Mouse (Mus musculus): Measurements from ENCODE around the gene Cbx6.

Cbx6 gene

DNA sequence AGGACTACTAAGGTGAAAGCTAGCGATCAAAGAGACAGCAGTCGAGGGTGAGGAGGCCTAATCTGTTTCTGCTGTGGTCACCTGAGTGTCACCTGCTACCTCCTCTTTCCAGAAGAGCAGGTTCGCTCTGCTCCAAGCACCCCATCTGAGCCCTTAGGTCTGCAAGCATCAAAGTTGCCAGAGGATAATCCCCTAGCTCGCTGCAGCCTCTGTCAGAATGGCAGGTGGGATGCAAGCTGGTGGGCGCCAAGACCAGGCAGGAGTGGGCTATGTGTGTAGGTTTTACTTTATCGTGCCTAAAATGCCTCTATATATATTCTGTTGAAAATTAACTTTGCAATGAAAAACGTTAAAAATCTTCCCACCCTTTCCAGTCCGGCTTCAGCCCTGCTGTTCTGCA, 29.2 kb downstream of the Cbx6 start:
- in situ Hi-C loops (cut with MboI; ENCODE audit: unreplicated experiment in 2 of 2) = no loop called here

DNA sequence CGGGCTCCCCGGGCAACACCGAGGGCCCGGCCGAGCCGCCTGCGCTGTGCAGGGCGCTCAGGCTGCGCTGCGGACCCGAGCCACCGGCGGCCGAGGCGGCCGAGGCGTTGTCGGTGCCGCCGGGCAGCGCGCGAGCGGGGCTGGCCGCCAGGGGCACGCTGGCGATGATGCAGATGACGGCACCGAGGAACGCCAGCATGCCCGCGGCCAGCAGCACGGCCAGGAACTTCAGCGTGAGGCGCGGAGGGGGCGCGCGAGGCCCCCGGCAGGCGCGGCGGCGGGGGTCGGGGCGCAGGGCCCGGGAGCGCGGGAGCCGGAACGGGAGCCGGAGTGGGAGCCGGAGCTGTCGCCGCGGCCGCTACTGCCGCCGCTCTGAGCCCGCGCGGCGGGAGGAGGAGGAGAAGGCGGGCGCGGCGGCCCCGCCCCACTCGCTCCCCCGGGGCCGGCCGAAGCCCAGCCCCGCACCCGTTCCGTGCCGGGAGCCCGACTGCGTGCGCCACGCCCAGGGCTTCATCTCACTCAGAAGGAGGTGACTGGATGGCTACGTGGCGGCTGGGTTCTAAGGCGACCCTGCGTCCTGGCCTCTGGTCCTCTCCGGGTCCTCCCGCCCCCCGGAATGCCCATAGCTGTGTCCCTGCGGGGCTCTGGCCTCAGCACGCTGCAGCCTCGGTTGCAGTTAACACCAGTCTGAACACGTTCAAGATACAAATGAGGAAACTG, 30.0 kb downstream of the Cbx6 start, which contains the start of gene Nptxr:
Nptxr (minus strand) TSS at position 415 of the 720 bp plus-strand sequence.
- in situ Hi-C loops (cut with MboI; ENCODE audit: unreplicated experiment in 2 of 2) = no loop called here

GRCm38 (mm10) chr15:79803533-79804351, 30.7 kb downstream of the Cbx6 start:
- in situ Hi-C loops (cut with MboI; ENCODE audit: unreplicated experiment in 2 of 2) = no loop called here

GRCm38 (mm10) chr15:79802304-79802703, 32.2 kb downstream of the Cbx6 start:
- in situ Hi-C loops (cut with MboI; ENCODE audit: unreplicated experiment in 2 of 2) = no loop called here

DNA sequence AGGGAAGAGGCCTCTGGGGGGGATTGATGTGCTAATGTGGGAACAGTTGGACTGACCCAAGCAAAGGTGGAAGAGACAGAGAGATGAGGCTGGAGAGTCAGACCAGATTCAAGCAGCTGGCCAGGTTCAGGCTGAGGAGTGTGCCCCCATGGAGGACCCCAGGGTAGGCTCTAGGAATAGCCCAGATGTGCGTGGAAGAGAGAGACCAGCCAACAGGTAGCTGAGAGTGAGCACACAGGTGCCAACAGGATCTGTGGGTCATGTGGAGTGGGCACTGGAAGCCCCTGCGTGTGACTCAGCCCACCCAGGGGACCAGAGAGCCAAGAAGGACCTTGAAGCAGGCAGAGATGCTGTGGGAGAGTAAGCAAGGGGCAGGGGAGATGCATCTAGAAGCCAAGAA, 32.8 kb downstream of the Cbx6 start:
- in situ Hi-C loops (cut with MboI; ENCODE audit: unreplicated experiment in 2 of 2) = no loop called here

DNA sequence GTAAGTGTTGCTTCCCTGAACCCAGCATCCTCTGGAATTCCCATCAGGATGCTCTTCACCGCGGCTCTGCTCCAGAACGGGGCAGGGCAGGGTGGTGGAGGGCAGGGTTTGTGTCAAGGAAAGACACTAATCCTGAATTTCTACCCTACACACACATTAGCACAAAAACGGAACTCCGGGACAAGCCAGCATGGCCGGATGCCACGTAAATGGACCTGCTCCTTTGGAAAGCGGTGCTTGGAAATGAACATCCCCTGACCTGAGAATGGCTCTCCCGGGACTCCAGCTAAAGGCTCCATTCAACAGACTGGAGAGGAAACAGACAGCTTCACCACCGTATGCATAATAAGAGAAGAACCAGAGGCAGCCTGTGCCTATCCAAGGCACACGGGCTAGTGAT, 33.8 kb downstream of the Cbx6 start:
- in situ Hi-C loops (cut with MboI; ENCODE audit: unreplicated experiment in 2 of 2) = no loop called here

DNA sequence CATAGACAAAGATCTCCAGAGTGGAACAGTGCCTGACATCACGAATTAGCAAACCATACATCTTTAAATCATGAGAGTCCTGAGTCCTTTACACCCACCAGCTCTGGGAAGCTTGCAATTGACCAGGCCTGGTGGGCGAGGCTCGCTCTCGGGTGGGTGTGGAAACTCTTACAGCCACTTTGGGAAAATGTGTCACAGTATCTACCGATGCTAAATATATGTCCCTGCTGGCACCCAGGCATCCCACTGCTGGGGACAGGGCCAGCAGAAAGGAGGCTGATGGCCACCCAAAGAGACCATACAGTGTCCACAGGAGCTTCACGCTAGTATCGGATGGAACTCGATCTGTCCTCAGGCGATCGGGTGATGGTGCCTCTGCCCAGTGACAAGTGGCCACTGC, 35.9 kb downstream of the Cbx6 start:
- in situ Hi-C loops (cut with MboI; ENCODE audit: unreplicated experiment in 2 of 2) = loop anchor here in 1 of 2 experiments (25.0 kb wide), 1 partner anchor 614 kb away; no protein-coding TSS in a partner anchor

GRCm38 (mm10) chr15:79797680-79798079, 36.8 kb downstream of the Cbx6 start:
- in situ Hi-C loops (cut with MboI; ENCODE audit: unreplicated experiment in 2 of 2) = loop anchor here in 1 of 2 experiments (25.0 kb wide), 1 partner anchor 615 kb away; no protein-coding TSS in a partner anchor

DNA sequence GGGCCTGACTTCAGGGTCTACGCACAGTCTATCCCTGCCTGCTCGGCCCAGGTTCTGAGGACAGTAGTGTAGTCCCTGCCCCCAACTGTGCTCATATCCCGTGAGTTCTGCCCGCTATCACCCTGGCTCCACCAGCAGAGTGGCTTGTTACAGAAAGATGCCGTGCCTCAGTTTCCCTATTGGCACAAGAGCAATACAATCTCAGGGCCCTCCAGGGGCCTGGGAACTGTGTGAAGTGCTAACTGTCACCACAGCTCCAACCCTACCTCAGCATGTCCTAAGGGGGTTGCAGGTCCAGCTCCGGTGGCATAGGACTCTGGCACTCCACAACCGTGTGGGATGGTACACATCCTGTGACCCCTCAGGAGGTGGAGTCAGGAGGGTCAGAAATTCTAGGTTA, 37.4 kb downstream of the Cbx6 start:
- in situ Hi-C loops (cut with MboI; ENCODE audit: unreplicated experiment in 2 of 2) = loop anchor here in 1 of 2 experiments (25.0 kb wide), 1 partner anchor 615 kb away; no protein-coding TSS in a partner anchor

GRCm38 (mm10) chr15:79796256-79796655, 38.2 kb downstream of the Cbx6 start:
- in situ Hi-C loops (cut with MboI; ENCODE audit: unreplicated experiment in 2 of 2) = loop anchor here in 1 of 2 experiments (25.0 kb wide), 1 partner anchor 616 kb away; no protein-coding TSS in a partner anchor

GRCm38 (mm10) chr15:79794173-79794572, 40.3 kb downstream of the Cbx6 start:
- in situ Hi-C loops (cut with MboI; ENCODE audit: unreplicated experiment in 2 of 2) = loop anchor here in 1 of 2 experiments (25.0 kb wide), 1 partner anchor 618 kb away; no protein-coding TSS in a partner anchor

DNA sequence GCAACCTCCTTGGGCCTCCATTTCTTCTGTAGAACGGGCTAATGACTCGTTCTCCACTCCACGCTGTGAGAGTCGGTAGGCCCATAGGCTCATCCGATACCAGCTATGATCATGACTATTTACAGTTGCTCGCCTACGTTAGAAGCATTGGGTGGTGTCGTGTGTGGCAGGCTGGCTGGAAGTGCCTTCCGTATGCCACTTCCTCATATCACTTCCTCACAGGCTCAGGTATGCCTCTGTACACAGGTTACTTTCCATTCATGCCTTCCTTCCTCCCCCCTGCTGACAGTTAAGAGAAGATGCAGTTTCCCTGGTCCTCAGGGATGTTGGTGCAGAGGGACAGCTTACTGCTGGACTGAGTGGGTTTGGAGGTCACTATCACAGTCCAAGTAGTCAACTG, 41.4 kb downstream of the Cbx6 start:
- in situ Hi-C loops (cut with MboI; ENCODE audit: unreplicated experiment in 2 of 2) = loop anchor here in 1 of 2 experiments (25.0 kb wide), 1 partner anchor 619 kb away; no protein-coding TSS in a partner anchor

- in situ Hi-C loops (cut with MboI; ENCODE audit: unreplicated experiment in 2 of 2) = loop anchor here in 1 of 2 experiments (25.0 kb wide), 1 partner anchor 620 kb away; no protein-coding TSS in a partner anchor
Measured at GRCm38 (mm10) chr15:79792455-79792854, 42.0 kb downstream of the Cbx6 start.

GRCm38 (mm10) chr15:79791502-79791901, 43.0 kb downstream of the Cbx6 start:
- in situ Hi-C loops (cut with MboI; ENCODE audit: unreplicated experiment in 2 of 2) = loop anchor here in 1 of 2 experiments (25.0 kb wide), 1 partner anchor 621 kb away; no protein-coding TSS in a partner anchor

DNA sequence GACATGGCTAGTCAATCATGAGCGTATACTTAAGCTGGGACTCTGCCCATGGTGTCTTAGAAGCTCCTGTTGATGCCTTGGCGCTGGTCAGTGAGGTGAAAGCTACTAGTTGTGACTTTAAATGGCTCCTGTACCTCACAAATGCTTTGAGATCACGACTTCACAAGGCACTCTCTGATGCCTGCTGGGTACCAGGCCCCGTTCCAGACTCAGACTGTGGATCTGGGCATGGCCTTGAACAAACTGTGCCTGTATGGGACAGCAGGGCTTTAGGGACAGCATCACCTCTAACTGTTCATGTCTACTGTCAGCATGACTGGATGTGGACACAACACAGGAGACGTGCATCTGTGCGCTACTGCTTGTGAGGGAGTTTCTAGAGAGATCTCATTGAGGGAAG, 43.6 kb downstream of the Cbx6 start:
- in situ Hi-C loops (cut with MboI; ENCODE audit: unreplicated experiment in 2 of 2) = loop anchor here in 1 of 2 experiments (25.0 kb wide), 1 partner anchor 621 kb away; no protein-coding TSS in a partner anchor

DNA sequence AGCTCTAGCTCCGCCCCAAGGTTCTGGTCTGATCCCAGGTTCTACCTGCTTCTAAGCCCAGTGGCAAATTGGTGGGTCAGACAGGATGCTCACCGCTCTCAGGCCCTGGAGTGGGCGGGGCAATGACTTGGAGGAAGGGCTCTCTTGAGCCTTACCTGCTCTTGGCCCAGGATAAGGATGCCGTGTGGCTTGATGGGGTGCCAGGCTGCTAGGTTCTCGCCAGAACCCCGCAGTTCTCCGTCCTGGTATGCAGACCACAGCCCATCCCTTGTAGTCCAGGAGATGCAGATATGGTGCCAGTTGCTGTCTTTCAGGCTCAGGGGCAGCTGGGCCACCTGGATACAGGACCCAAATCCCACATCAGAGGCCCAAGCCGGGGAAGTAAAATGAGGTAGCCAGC, 44.4 kb downstream of the Cbx6 start:
- in situ Hi-C loops (cut with MboI; ENCODE audit: unreplicated experiment in 2 of 2) = loop anchor here in 1 of 2 experiments (25.0 kb wide), 1 partner anchor 622 kb away; no protein-coding TSS in a partner anchor

DNA sequence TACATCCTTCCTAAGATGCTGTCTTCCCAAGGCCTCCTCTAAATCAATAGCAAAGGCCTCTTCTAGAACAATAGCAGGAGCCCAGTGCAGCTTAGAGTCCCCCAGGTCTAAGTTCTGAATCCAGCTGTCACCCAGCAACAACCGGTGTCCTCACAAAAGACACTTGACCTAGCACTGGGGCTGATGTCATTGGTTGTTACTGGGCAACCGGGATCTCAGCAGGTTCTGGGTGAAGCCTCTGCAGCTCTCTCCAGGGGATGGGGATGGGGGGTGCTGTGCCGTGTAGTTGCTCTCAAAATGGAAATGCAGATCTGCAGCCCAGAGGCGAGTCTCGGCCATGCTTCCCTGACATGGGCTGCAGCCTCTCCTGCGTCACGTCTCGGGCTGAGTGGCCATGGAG, 46.7 kb downstream of the Cbx6 start:
- in situ Hi-C loops (cut with MboI; ENCODE audit: unreplicated experiment in 2 of 2) = loop anchor here in 1 of 2 experiments (25.0 kb wide), 1 partner anchor 624 kb away; no protein-coding TSS in a partner anchor

GRCm38 (mm10) chr15:79785056-79785455, 49.4 kb downstream of the Cbx6 start:
- in situ Hi-C loops (cut with MboI; ENCODE audit: unreplicated experiment in 2 of 2) = loop anchor here in 1 of 2 experiments (25.0 kb wide), 1 partner anchor 627 kb away; no protein-coding TSS in a partner anchor

GRCm38 (mm10) chr15:79777749-79778148, 56.7 kb downstream of the Cbx6 start, which contains the start of gene Dnal4:
Gene Dnal4, minus strand, starts transcription at chr15:79777849.
- in situ Hi-C loops (cut with MboI; ENCODE audit: unreplicated experiment in 2 of 2) = loop anchor here in 1 of 2 experiments (25.0 kb wide), 1 partner anchor 635 kb away; no protein-coding TSS in a partner anchor

DNA sequence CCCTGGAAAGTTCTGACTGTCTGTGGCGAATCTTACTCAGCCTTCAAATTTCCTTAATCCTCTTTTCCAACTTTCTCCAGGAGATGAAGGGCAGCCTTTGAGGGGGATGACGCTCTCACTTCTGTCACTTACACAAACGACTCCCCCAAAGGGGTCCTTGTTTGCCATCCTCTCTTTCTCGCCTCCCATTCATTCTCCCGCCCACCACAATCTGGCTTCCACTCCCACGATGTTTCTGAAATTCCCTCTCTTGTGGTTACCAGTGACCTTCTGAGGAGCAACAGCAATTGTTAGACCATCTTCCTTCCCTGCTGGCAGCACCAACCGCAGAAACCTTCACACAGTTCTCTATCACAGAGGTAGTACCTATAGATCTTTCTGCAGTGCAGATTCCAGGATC, 58.8 kb downstream of the Cbx6 start:
- in situ Hi-C loops (cut with MboI; ENCODE audit: unreplicated experiment in 2 of 2) = loop anchor here in 1 of 2 experiments (25.0 kb wide), 1 partner anchor 637 kb away; no protein-coding TSS in a partner anchor

Data from v-Abl transformed pro-B cells (cell line).